Comparison of ENCODE assay signal across 8 mouse cellular contexts in genomic region chr1:171102547-171103177, GRCm38 (mm10). TPM values are rescaled to one million over a fixed set of nuclear protein-coding genes. Genes with fewer than 3 reads are reported as not detected.
DNase-seq lines count a peak whose midpoint lies in the region; ATAC-seq and TF ChIP-seq lines count a peak whose summit lies in the region.

No protein-coding gene starts in this region.

- H3K9ac ChIP-seq in hindbrain, postnatal 0 days (replicated peaks; ENCODE audit: low read length), result peak overlapping the region; percentile 63

- no peaks in the 10 kb centered on the region for H3K36me3 ChIP-seq in hindbrain, postnatal 0 days (ENCODE audit: insufficient read depth, low read length)
- H3K36me3 ChIP-seq in macrophage (ENCODE audit: inconsistent target), result no peaks in the 10 kb centered on the region

- DNase-seq in gastrocnemius, adult 2 months, result peak; percentile 83
- DNase-seq in hindbrain, postnatal 0 days (ENCODE audit: low spot score), result peak; percentile 87
- DNase-seq in left cerebral cortex, adult 18-20 months (ENCODE audit: low spot score in 2 of 2), result peak; percentile 87 to 90
- peak; percentile 77 for DNase-seq in retina, postnatal 7 days (ENCODE audit: low read depth, low spot score)
- DNase-seq in urinary bladder, adult 18-20 months (ENCODE audit: low spot score in 2 of 2), result peak; percentile 73 to 76

- no peaks in the 10 kb centered on the region for H3K4me1 ChIP-seq in hindbrain, postnatal 0 days (ENCODE audit: insufficient read depth, low read length)

- H3K79me2 ChIP-seq in macrophage (ENCODE audit: inconsistent target), result no peaks in the 10 kb centered on the region

- H3K27me3 ChIP-seq in hindbrain, postnatal 0 days (ENCODE audit: insufficient read depth, low read length), result no peaks in the 10 kb centered on the region

- peak overlapping the region; percentile 91 for H3K27ac ChIP-seq in gastrocnemius, adult 2 months
- peak overlapping the region; percentile 86 for H3K27ac ChIP-seq in hindbrain, postnatal 0 days
- no peak overlapping the region for H3K27ac ChIP-seq in macrophage

- H3K4me2 ChIP-seq in hindbrain, postnatal 0 days (ENCODE audit: low read depth, low read length), result peak overlapping the region; percentile 58

- no peaks in the 10 kb centered on the region for H3K9me3 ChIP-seq in hindbrain, postnatal 0 days (ENCODE audit: low read length)

- WGBS in hindbrain, postnatal 0 days, result under 1% methylated on average over 35 of the region's 35 CpGs
- WGBS in macrophage (ENCODE audit: missing documents), result under 1% methylated on average over 35 of the region's 35 CpGs

- intact Hi-C loops in gastrocnemius, adult 2 months (cut with DNase I), result loop anchor here (2.0 kb wide), 1 partner anchor 64 kb away; no protein-coding TSS in a partner anchor

- H3K4me3 ChIP-seq in gastrocnemius, adult 2 months, result peak overlapping the region; percentile 81
- H3K4me3 ChIP-seq in hindbrain, postnatal 0 days (ENCODE audit: low read length), result peak overlapping the region; percentile 69
- peak overlapping the region; percentile 59 for H3K4me3 ChIP-seq in macrophage (ENCODE audit: inconsistent target)

- peak; percentile 55 for ATAC-seq in activated CD4-positive, CD25-positive, alpha-beta regulatory T cell, adult 4 months
- ATAC-seq in common myeloid progenitor, adult 5-6 weeks (replicated peaks; ENCODE audit: low read depth, poor library complexity, severe bottlenecking), result peak; percentile 59
- ATAC-seq in hindbrain, postnatal 0 days, result peak; percentile 94

- TF ChIP-seq CTCF in gastrocnemius, adult 2 months (IDR thresholded peaks at IDR 0.05), result no peak
- TF ChIP-seq CTCF in hindbrain, postnatal 0 days (IDR thresholded peaks at IDR 0.05; ENCODE audit: low read depth), result no peak

RNA-seq across cellular contexts. Expression of gene Cfap126, which starts 11.1 kb away (rescaled TPM):
- polyA plus RNA-seq in activated CD4-positive, CD25-positive, alpha-beta regulatory T cell, adult 4 months (2017; shearing (Covaris generic)), result 1 to 10 TPM; 2.1 to 2.4 TPM
- total RNA-seq in common myeloid progenitor, adult 5-6 weeks (2017), result 2.1 and 5.3 TPM in 2 replicates
- 1 to 10 TPM in 1 of 2 experiments, under 1 TPM in 1; 0.75 to 1.8 TPM for total RNA-seq in gastrocnemius, adult 2 months (2021)
- 2.7 and 6.7 TPM in 2 replicates for total RNA-seq in hindbrain, postnatal 0 days (2014; rRNA removed)
- 12.2 and 15.3 TPM in 2 replicates for polyA plus RNA-seq in hindbrain, postnatal 0 days (2015; fragmentation: Nextera tagmentation; extraction: Ambion mirVana)
- total RNA-seq in left cerebral cortex, adult 18-20 months (2021), result under 1 TPM in 1 of 2 experiments, not detected in 1; 0.79 TPM
- 1 to 10 TPM in 7 of 26 experiments, not detected in 19; 1.0 to 4.4 (median 2.4) TPM for total RNA-seq in macrophage (2018; cell fraction: chromatin; rRNA removed)
- total RNA-seq in macrophage (2018; cell fraction: cytosol; rRNA removed), result 10 to 100 TPM in 2 of 26 experiments, 1 to 10 TPM in 24; 5.7 to 13.1 (median 7.1) TPM
- total RNA-seq in macrophage (2018; cell fraction: nucleus; rRNA removed), result 1 to 10 TPM in 17 of 26 experiments, under 1 TPM in 3, not detected in 6; 0.63 to 4.1 (median 1.8) TPM
- polyA plus RNA-seq in macrophage (2018), result 4.2 to 31.6 TPM (median 7.6 TPM) in 3 replicates

RNA-seq across cellular contexts. Expression of gene Fcgr3, which starts 37.9 kb away (rescaled TPM):
- polyA plus RNA-seq in activated CD4-positive, CD25-positive, alpha-beta regulatory T cell, adult 4 months (2017; shearing (Covaris generic)), result under 1 TPM in 1 of 2 experiments, not detected in 1; 0.45 TPM
- total RNA-seq in common myeloid progenitor, adult 5-6 weeks (2017), result 7.8 and 15.7 TPM in 2 replicates
- total RNA-seq in gastrocnemius, adult 2 months (2021), result 1 to 10 TPM; 1.8 to 4.3 TPM
- total RNA-seq in hindbrain, postnatal 0 days (2014; rRNA removed), result 15.2 and 15.9 TPM in 2 replicates
- 14.1 and 15.5 TPM in 2 replicates for polyA plus RNA-seq in hindbrain, postnatal 0 days (2015; fragmentation: Nextera tagmentation; extraction: Ambion mirVana)
- 10 to 100 TPM; 11.1 to 13.2 TPM for total RNA-seq in left cerebral cortex, adult 18-20 months (2021)
- 100 to 1,000 TPM in 2 of 26 experiments, 10 to 100 TPM in 24; 11.2 to 126 (median 31.3) TPM for total RNA-seq in macrophage (2018; cell fraction: chromatin; rRNA removed)
- total RNA-seq in macrophage (2018; cell fraction: cytosol; rRNA removed), result 1,000 to 10,000 TPM in 1 of 26 experiments, 100 to 1,000 TPM in 25; 241 to 1,033 (median 488) TPM
- 100 to 1,000 TPM in 22 of 26 experiments, 10 to 100 TPM in 4; 68.5 to 379 (median 158) TPM for total RNA-seq in macrophage (2018; cell fraction: nucleus; rRNA removed)
- 921 to 1,206 TPM (median 1,155 TPM) in 3 replicates for polyA plus RNA-seq in macrophage (2018)

RNA-seq across cellular contexts. Expression of gene Sdhc, which starts 47.7 kb away (rescaled TPM):
- polyA plus RNA-seq in activated CD4-positive, CD25-positive, alpha-beta regulatory T cell, adult 4 months (2017; shearing (Covaris generic)), result 100 to 1,000 TPM; 102 to 131 TPM
- total RNA-seq in common myeloid progenitor, adult 5-6 weeks (2017), result 56.9 and 71.9 TPM in 2 replicates
- total RNA-seq in gastrocnemius, adult 2 months (2021), result 100 to 1,000 TPM; 635 to 909 TPM
- total RNA-seq in hindbrain, postnatal 0 days (2014; rRNA removed), result 227 and 243 TPM in 2 replicates
- 309 and 320 TPM in 2 replicates for polyA plus RNA-seq in hindbrain, postnatal 0 days (2015; fragmentation: Nextera tagmentation; extraction: Ambion mirVana)
- total RNA-seq in left cerebral cortex, adult 18-20 months (2021), result 100 to 1,000 TPM; 195 to 207 TPM
- total RNA-seq in macrophage (2018; cell fraction: chromatin; rRNA removed), result 10 to 100 TPM in 13 of 26 experiments, 1 to 10 TPM in 13; 2.4 to 22.3 (median 9.5) TPM
- 100 to 1,000 TPM in 21 of 26 experiments, 10 to 100 TPM in 5; 89.9 to 124 (median 112) TPM for total RNA-seq in macrophage (2018; cell fraction: cytosol; rRNA removed)
- 10 to 100 TPM; 11.5 to 60.4 (median 34.4) TPM for total RNA-seq in macrophage (2018; cell fraction: nucleus; rRNA removed)
- polyA plus RNA-seq in macrophage (2018), result 81.5 to 101 TPM (median 100 TPM) in 3 replicates

RNA-seq across cellular contexts. Expression of gene Mpz, which starts 47.8 kb away (rescaled TPM):
- not detected for polyA plus RNA-seq in activated CD4-positive, CD25-positive, alpha-beta regulatory T cell, adult 4 months (2017; shearing (Covaris generic))
- not detected in 2 replicates for total RNA-seq in common myeloid progenitor, adult 5-6 weeks (2017)
- 10 to 100 TPM; 24.7 to 27.7 TPM for total RNA-seq in gastrocnemius, adult 2 months (2021)
- total RNA-seq in hindbrain, postnatal 0 days (2014; rRNA removed), result 4.8 and 5.5 TPM in 2 replicates
- polyA plus RNA-seq in hindbrain, postnatal 0 days (2015; fragmentation: Nextera tagmentation; extraction: Ambion mirVana), result 5.1 and 5.9 TPM in 2 replicates
- total RNA-seq in left cerebral cortex, adult 18-20 months (2021), result not detected
- not detected for total RNA-seq in macrophage (2018; cell fraction: chromatin; rRNA removed)
- total RNA-seq in macrophage (2018; cell fraction: cytosol; rRNA removed), result under 1 TPM in 18 of 26 experiments, not detected in 8; 0.03 to 0.34 (median 0.10) TPM
- not detected for total RNA-seq in macrophage (2018; cell fraction: nucleus; rRNA removed)
- 0.25 TPM in 1 of 3 replicates, not detected in the others for polyA plus RNA-seq in macrophage (2018)
